Mouse (Mus musculus) megakaryocyte, adult 5-6 weeks (primary cell): Measurements from ENCODE around the gene Magi2. TPM values are rescaled to one million over a fixed set of nuclear protein-coding genes. Genes with fewer than 3 reads are reported as not detected.
A peak's percentile ranks its signal among the peaks of the same experiment; 100 is the strongest.

Experiments
- ATAC-seq: 2 replicates; pipeline ENCODE4 v1.8.0; 2016; ENCODE audit warnings: mild to moderate bottlenecking, inconsistent platforms; ENCODE audit not compliant: poor library complexity, severe bottlenecking
- total RNA-seq, 2 experiments: library from RNA; stranded (forward) in 1 of 2; stranded (reverse) in 1 of 2; fragments of 153-499, 151-499 nt in 1 of 2; fragments of 221-1000, 200-1000 nt in 1 of 2; gene quantifications; 2 replicates each; pipeline versions ENCODE4 v1.2.3 to v1.2.4; 2015 to 2017

The Magi2 gene
- total RNA-seq, 2 experiments from 2014 or later, result 0.40 to 0.45 TPM

DNA sequence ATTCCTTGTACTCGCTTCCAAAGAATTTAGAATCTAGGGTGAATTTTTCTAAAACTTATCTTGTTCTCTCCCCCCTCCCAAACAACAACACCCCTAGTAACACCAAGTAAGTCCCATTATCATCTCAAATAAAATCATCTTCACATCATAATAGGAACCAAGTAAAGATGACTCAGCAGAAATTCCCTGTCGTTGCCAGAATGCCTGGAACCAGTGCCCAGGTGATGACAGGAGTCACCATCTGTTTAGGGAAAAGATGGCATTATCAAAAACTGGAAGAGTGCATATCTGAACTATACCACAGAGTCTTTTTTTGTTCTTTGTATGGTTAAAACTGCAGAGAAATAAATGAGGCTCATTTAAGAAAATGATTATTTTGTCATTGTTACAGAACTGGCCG is 1103.2 kb downstream of the Magi2 start:
- ATAC-seq, result no peak

GRCm38 (mm10) chr5:20332574-20332973 is 1105.7 kb downstream of the Magi2 start:
- ATAC-seq, result peak; percentile 59

DNA sequence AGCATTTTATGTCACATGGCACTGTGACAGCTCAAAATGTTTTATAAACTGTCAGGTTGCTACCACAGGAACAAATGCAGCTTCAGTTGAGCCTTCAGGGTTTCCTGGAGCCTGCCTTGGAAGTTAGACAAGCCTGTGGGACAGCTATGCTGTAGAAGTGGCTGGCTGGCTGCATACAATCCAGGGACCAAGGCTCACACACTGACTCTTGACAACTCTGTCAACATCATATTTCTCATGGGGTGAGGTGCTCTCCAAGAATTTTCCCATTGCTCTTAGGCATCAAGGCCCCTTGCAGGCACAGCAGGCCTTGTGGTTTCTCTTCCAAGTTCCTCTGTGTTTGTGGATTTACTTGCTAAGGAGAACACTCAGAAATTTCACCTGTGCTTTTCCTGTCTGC is 1107.7 kb downstream of the Magi2 start:
- ATAC-seq, result no peak

- ATAC-seq, result no peak
These were observed 1126.1 kb downstream of the Magi2 start for GRCm38 (mm10) chr5:20352941-20353340.

GRCm38 (mm10) chr5:20358437-20358836 is 1131.6 kb downstream of the Magi2 start:
- no peak for ATAC-seq

DNA sequence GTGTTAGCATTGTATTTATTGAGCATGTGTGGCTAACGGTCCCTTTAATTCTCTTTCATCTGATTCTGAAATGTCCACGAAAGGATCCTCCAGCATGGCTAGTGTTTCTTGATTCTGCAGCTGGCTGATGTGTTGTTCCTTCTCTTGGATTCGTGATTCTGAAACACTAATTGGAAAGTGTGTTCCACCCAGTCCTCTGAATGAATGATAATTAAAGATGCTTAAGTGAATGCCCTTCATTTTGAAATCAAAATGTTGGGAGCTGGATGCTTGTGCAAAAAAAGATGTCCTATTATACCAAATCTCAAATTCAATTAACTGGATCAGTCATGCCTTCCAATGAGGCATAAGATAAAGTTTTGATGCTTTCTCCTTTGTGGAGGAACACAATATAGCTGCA is 1132.2 kb downstream of the Magi2 start:
- no peak for ATAC-seq

DNA sequence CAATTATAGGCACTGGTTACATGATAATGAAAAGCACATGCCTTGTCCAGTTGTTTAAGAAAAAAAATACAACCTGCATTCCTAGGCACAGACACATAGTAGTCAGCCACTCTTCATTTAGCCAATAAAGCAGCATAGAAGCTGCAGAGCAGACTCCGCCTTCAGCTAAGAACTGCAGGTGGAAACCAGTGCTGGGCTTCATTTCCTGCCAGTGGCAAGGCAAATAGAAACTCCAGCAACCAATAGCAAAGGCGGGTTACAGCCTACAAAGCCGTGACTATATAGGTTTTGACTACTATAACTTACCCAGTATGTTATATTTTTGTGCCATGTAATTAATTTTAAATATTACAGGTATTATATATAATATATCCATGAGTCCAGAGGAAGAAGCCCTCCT is 1135.3 kb downstream of the Magi2 start:
- no peak for ATAC-seq

DNA sequence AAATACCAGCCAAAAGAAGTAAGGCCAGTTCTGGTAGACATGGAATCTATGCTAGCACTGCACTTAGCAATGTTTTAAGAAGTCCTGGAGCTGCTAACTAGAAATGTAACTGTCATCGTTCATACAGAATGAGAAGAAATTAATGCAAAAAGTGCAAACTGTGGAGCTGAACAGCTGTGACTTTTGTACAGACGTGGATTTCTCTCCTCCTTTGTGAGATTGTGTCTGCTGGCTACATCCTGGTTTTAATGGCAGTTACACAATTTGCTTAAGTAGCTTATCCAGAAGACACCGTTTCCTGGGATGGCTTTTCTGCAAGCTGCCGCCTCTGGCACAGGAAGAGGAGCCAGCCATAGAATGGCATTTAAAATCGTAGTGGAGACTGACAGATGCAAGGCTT is 1136.4 kb downstream of the Magi2 start:
- ATAC-seq, result no peak

- ATAC-seq, result no peak
These were observed 1146.8 kb downstream of the Magi2 start for GRCm38 (mm10) chr5:20373586-20373985.

DNA sequence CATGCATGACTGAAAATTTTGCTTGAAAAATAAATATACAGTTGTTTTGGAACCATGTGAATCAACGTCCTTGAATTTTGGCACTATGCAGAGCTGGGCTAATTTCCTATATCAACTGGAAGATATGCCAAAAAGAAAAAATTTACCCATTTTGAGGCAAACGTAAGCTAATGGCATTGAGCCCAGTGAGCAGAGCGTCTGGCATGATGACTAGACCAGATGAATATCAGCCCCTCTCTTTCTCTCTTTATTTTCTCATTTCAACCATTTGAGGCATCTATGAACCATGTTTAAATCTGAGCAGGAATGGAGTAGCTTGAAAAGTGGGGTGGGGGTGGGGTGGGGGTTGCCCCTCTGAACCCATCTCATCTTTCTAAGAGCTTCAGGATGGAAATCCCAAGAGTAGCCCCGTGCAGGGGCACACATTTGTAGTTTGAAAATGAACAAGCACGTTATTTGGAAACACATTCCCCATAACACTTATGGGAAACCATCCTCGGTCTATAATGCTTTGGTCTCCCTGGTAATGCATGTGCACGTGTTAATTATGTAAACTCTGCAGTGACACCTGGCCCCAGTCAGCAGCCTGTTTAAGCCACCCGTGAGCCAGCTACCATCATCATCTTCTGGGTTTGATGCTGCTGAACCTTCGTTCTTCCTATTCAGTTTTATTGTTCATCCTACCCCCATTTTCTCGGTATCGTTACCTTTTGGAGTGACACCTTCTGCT is 1151.4 kb downstream of the Magi2 start:
- ATAC-seq, result no peak

GRCm38 (mm10) chr5:20404533-20404932 is 1177.7 kb downstream of the Magi2 start:
- no peak for ATAC-seq

DNA sequence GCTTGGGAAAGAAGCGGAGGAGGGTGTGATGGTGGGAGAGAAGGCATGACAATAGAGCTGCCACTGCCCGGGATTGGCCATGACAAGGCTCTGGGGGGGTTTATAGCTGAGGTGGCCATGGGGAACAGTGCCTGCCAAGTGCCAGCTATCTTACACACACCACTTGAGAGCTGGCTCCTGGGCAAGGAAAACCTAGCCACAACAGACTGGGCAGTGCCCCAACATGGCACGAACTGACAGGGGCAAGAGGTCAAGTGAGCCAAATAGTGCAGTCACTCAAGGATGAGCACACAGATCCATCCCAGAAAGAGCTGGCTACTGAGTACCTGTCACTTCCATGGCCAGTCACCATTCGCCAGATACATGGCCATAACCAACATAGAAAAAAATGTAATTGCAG is 1179.8 kb downstream of the Magi2 start:
- ATAC-seq, result no peak

DNA sequence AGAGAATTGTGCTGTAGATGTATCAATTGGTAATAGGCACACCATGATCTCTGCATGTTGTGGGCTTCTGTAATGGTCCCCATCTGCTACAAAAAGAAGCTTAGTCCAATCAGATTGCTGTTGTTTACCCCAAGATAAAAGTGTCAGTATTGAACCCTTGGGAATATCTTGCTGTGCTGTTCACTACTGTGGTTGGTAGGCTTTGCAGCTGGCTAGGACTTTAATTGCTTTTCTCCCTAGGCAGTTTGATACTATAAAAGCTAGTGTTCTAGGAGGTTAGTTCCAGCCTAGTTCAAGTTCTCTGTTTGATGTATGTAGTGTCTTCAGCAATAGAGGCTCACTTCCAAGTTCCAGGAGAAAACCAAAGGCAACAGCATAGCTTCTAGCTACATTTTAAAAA is 1188.5 kb downstream of the Magi2 start:
- ATAC-seq, result no peak

- no peak for ATAC-seq
These were observed 1190.5 kb downstream of the Magi2 start for GRCm38 (mm10) chr5:20417348-20417747.

DNA sequence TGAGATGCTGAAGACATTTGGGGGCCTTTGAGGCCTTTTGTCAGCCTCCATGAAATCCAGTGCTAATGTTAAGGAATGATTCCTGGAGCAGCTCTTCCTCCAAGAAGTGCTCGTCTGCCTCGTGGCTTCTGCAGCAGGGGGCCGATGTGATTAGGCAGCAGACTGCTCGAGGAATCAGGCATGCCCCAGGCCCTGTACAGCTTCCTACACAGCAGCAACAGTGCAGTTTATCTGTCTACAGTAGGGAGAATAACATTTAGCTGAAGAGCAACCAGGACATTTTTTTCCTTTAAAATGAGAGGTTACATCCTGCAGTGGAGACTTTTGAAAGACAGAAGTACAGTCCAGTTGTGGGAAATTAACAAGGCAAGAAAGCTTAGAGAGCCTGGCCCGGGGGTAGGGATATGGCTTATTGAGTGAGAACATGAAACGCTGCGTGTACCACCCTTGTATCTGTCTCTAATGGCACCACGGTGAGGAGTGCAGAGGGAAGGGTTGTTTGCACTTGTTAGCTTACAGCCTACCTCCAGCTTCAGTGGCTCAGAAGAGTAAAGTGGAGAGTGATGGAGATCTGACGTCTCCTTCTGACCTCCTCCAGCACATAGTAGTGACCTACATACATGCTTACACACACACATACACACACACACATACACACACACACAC is 1205.4 kb downstream of the Magi2 start:
- ATAC-seq, result no peak

GRCm38 (mm10) chr5:20446471-20447174 is 1219.8 kb downstream of the Magi2 start:
- no peak for ATAC-seq

DNA sequence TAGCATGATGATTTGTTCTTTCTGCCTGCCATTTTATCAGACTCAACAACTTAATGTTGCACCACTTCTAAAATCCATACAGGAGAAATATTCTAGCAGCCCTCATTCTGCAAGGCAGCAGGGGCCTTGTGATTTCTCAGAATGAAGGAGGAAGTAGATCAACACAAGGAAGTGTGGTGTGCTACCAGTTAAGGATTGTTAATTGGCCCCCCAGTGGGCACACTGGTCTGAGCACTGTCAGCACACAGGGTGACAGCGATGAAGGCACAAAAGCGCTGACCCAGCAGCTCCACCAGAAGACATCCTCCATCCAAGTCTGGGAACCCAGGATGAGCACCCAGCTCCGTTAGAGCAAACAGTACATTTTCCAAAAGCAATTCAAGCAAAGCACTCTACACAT is 1229.3 kb downstream of the Magi2 start:
- ATAC-seq, result no peak

DNA sequence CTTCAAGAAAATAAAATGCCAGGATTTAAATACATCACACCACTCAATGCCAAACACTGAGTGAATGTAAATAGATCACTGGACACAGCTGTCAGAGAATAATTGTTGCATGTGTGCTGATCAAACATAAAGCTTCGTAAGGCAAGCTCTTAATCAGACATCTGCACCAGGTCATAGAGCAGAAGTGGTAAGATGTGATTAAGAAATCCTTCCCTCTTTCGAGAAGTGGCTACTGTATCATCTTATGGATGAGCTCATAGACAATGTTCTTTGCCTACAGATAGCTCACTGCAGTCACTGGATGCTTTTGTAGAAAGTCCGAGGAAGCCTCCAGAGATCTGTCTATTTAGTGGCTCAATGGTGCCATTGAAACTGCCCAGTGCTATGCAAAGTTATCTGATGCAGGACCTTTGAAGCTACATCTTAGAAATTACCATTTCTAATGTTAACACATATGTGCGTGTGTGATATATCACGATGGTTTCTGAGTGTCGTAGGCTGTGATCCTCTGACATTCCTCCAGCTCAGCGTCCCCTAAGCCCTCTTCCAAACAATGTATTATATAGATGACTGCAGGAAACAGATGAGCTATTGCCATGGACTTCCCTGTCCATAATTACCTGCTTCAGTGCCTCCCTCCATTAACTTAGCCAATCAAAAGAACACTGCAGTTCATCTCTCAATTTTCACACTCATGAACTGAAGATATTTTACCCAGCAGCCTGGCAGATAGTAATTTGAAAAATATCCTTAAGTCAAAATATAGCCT is 1231.1 kb downstream of the Magi2 start:
- ATAC-seq, result no peak

DNA sequence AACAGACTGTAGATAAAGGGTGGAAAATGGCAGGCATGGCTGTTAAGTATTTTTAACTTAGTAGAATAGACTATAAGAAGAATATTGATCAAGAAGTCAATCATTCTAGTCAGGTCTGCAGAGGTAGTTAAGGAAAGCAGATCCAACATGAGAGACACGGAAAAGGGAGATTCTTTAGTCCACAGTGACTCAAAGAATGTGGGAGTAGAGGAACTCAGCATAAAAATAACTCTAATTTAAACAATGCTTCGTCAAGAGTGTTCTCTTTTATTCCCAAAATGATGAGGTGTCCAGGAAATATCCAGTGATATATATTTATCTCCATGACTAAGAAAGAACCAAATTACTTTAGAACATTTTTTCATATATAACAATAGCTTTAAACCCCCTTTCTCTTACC is 1234.9 kb downstream of the Magi2 start:
- ATAC-seq, result no peak

- ATAC-seq, result no peak
These were observed 1235.5 kb downstream of the Magi2 start for GRCm38 (mm10) chr5:20462376-20462775.

DNA sequence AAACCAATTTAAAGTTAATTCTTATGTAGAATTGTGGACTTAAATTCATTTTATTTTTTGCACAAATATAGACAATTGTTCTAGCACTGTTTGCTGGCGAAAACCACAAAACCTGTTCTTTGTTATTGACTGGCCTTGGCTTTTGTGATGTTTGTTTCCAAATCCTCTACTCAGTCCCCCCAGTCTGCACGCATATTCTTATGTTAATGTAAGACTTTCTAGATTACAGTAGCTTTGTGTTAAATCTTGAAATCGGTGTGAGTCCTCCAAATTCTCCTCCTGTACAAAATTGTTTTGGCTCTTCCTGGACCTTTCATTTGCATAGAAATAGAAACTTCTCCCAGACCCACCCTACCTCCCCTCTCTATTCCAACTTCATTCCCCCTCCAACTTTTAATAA is 1242.9 kb downstream of the Magi2 start:
- no peak for ATAC-seq
